Mouse (Mus musculus): Measurements from ENCODE around the gene Susd5. TPM values are rescaled to one million over a fixed set of nuclear protein-coding genes. Genes with fewer than 3 reads are reported as not detected.
"Not testable (repeated sequence)": the region's sequence is repeated elsewhere in the genome, so short reads cannot be mapped to it uniquely, and the experiment has no call there.

The Susd5 gene
- total RNA-seq, 1 experiment from 2014 or later, result not detected

GRCm38 (mm10) chr9:114050778-114051177 lies 6.2 kb upstream of the Susd5 start:
- ATAC-seq (replicated peaks in 1 of 2; ENCODE audit: insufficient read depth in 1 of 2, low FRiP score in 2 of 2, low TSS enrichment in 1 of 2, low read depth in 1 of 2, poor library complexity in 2 of 2, severe bottlenecking in 2 of 2), result no peak

- 0 out of 4 replicates have a peak, but pooled peaks of 1 of the 2 experiments have one; percentile 7 for ATAC-seq (replicated peaks in 1 of 2; ENCODE audit: insufficient read depth in 1 of 2, low FRiP score in 2 of 2, low TSS enrichment in 1 of 2, low read depth in 1 of 2, poor library complexity in 2 of 2, severe bottlenecking in 2 of 2)
Measured at GRCm38 (mm10) chr9:114052031-114052430, 4.9 kb upstream of the Susd5 start.

DNA sequence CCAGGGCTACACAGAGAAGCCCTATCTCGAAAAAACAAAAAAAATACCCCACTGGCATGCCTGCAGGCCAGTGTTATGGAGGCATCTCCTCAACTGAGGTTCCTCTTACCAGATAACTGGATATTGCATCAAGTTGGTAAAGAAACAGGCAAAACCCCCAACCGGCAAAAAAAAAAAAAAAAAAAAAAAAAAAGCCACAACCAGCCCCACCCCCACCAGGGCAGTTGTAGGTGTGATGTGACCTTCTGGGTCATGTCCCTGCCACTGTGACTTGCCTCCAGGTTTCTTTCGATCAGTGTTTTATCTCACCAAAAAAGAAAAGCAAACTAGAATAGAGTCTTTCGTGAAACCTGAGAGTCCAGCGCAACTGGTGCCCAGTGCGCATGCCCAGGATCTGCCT lies 4.1 kb upstream of the Susd5 start:
- no peak for ATAC-seq (replicated peaks in 1 of 2; ENCODE audit: insufficient read depth in 1 of 2, low FRiP score in 2 of 2, low TSS enrichment in 1 of 2, low read depth in 1 of 2, poor library complexity in 2 of 2, severe bottlenecking in 2 of 2)

DNA sequence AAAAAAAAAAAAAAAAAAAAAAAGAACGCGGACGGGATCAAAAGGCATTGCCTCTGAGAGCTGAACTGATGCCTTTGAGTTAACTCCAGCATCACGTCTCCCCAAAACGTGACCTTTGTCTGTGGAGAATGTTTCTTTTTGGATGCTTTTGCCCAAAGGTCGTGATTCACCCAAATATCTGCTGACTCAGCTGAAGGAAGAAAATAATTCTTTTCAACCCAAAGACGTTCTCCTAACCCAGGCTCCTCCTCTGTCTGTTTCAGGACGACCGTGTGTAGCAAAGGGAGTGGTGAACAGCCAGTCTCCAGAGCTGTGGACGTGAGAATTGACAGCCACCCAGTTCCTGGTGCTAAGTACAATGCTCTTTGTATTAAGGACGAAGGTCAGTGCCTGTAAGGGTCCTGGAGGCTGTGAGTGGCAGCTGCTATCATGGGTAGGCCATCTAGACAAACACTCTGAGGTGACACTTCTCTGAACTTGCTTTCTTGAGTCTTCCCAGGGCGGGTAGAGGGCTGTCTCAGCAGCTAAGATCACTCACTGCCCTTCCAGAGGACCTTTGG lies 11.6 kb downstream of the Susd5 start:
- no peak for ATAC-seq (replicated peaks in 1 of 2; ENCODE audit: insufficient read depth in 1 of 2, low FRiP score in 2 of 2, low TSS enrichment in 1 of 2, low read depth in 1 of 2, poor library complexity in 2 of 2, severe bottlenecking in 2 of 2)

DNA sequence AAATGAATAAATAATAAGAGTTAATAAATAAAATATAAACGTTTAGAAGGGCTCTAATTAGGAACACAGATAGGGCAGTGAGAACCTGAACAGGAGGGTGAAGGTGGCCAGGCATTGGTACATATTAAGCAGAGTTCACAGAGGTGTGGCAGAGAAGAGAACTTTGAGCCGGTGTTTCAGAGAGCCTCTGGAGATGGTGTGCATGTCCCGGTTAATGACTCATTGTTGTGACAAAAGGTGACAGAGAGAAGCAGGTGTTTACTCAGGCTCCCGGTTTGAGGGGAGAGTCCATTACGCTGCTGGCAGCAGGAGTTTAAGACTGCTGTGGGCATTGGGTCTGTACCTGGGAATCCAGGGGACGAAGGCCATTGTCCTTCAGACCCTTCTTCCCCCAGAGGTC lies 12.4 kb downstream of the Susd5 start:
- ATAC-seq (replicated peaks in 1 of 2; ENCODE audit: insufficient read depth in 1 of 2, low FRiP score in 2 of 2, low TSS enrichment in 1 of 2, low read depth in 1 of 2, poor library complexity in 2 of 2, severe bottlenecking in 2 of 2), result no peak

- no peak for ATAC-seq (replicated peaks in 1 of 2; ENCODE audit: insufficient read depth in 1 of 2, low FRiP score in 2 of 2, low TSS enrichment in 1 of 2, low read depth in 1 of 2, poor library complexity in 2 of 2, severe bottlenecking in 2 of 2)
Measured at GRCm38 (mm10) chr9:114073681-114074080, 16.7 kb downstream of the Susd5 start.

DNA sequence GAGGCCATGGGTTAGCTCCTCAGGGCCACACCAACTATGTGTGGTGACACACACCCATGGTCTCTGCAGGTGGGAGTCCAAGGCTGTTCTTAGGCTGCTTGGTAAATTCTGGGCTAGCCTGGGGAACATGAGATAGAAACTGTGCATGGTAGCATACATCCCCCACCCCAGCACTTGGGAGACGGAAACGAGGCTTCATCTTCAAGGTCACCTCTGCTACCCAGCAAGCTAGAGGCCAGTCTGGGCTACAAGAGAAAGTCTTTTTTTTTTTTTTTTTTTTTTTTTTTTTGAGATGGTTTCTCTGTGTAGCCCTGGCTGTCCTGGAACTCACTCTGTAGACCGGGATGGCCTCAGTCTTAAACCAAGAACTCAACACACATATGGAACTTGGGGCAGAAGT lies 29.5 kb downstream of the Susd5 start:
- ATAC-seq (replicated peaks in 1 of 2; ENCODE audit: insufficient read depth in 1 of 2, low FRiP score in 2 of 2, low TSS enrichment in 1 of 2, low read depth in 1 of 2, poor library complexity in 2 of 2, severe bottlenecking in 2 of 2), result no peak

- ATAC-seq (replicated peaks in 1 of 2; ENCODE audit: insufficient read depth in 1 of 2, low FRiP score in 2 of 2, low TSS enrichment in 1 of 2, low read depth in 1 of 2, poor library complexity in 2 of 2, severe bottlenecking in 2 of 2), result no peak
Measured at GRCm38 (mm10) chr9:114087106-114087815, 30.3 kb downstream of the Susd5 start.

DNA sequence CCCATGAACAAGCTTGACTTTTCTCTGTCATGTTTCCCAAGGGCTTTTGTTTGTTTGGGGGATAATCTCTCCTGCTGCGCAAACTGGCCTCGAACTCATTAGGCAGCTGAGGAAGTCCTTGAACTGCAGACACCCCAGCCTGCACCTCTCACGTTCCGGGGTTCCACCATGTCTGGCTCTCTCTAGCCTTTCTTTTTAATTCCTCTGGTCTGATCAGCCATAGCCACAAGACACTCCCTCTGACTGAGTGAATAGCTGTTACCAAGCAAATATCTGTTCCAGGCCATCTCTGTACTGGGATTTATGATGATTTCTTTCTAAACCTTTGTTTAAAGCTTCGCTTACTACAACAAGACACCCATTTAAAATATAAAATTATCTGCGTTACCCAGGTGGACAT lies 31.9 kb downstream of the Susd5 start:
- ATAC-seq (replicated peaks in 1 of 2; ENCODE audit: insufficient read depth in 1 of 2, low FRiP score in 2 of 2, low TSS enrichment in 1 of 2, low read depth in 1 of 2, poor library complexity in 2 of 2, severe bottlenecking in 2 of 2), result peak in 1 of 2 experiments; percentile 32; a peak in 1 of 4 replicates

- not testable (repeated sequence) for ATAC-seq (replicated peaks in 1 of 2; ENCODE audit: insufficient read depth in 1 of 2, low FRiP score in 2 of 2, low TSS enrichment in 1 of 2, low read depth in 1 of 2, poor library complexity in 2 of 2, severe bottlenecking in 2 of 2)
Measured at GRCm38 (mm10) chr9:114092188-114092587, 35.2 kb downstream of the Susd5 start.

DNA sequence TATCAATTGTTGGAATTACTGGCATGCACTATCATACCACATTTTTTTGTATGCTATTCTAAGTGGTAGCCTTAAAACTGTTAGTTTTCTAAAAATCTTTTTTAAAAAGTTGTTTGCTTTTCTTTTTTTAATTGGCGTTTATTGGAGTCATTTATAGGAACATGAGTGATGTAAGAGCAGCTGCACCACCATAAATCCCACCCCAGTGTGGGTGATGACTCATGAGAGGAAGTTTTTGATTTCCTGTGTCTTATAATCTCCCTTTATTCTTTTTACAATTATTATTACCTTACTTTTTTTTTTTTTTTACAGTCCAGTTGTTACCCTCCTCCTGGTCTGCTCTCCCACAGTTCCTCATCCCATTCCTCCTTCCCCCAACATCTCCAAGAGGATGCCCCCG lies 37.9 kb downstream of the Susd5 start:
- ATAC-seq (replicated peaks in 1 of 2; ENCODE audit: insufficient read depth in 1 of 2, low FRiP score in 2 of 2, low TSS enrichment in 1 of 2, low read depth in 1 of 2, poor library complexity in 2 of 2, severe bottlenecking in 2 of 2), result no peak

DNA sequence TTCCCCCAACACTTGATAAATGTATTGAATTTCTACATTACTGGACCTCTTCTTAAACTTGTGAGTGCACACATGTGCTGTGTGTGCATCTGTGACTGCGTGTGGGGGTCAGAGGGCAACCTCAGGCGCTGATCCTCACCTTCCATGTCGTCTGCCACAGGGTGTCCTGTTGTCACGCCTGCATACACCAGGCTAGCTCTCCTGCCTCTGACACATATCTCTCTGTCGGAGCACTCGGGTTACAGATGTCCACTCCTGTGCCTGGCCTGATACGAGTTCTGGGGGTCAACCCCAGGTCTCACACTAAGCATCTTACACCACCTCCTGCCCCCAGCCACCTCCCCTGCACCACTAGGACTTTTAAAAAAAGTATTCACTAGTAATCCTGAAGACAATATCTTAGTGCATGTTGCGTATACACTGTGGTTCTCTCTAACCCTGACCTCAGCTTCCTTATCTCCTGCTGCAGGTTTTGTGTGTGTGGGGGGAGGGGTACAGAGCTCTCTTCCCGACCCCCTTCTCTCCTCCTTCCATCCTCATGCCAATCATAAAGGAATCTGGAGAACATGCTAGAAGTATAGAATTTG lies 41.9 kb downstream of the Susd5 start:
- ATAC-seq (replicated peaks in 1 of 2; ENCODE audit: insufficient read depth in 1 of 2, low FRiP score in 2 of 2, low TSS enrichment in 1 of 2, low read depth in 1 of 2, poor library complexity in 2 of 2, severe bottlenecking in 2 of 2), result peak in 1 of 2 experiments; percentile 46; a peak in 2 of 4 replicates

DNA sequence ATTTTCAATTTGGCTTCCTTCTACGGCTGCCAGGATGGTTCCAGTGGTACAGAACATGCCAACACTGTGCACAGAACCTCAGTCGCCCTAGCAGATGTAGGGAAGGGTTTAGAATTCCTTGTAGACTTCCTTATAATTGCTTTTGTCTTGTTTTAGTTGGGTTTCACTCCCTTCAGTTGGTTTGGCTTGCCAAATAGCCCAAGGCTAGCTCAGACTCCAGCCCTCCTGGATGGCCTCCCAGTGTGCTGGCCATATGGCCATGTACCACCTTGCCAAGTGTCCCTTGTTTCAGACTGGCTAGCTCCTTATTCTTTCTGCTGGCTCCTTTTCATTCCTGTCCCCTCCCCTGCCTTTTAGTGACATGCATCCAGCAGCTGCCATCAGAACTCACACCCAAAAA lies 53.3 kb downstream of the Susd5 start:
- ATAC-seq (replicated peaks in 1 of 2; ENCODE audit: insufficient read depth in 1 of 2, low FRiP score in 2 of 2, low TSS enrichment in 1 of 2, low read depth in 1 of 2, poor library complexity in 2 of 2, severe bottlenecking in 2 of 2), result no peak

DNA sequence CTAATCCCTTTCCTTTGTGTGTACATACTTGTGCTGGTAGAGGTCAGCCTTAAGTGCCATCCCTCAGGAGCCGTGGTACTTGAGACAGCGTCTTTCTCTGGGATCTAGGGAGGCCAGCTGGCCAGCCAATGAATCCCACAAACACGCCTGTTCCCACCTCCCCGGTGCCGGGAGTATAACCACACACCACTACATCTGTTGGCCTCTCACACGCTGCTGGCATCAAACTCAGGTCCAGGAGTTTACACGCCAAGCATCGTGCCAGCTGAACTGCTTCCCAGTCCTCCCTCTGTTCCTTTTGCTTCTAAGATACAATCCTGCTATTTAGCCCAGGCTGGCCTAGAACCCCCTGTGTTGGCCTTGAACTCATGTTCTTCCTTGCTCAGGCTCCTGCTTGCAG lies 54.2 kb downstream of the Susd5 start:
- ATAC-seq (replicated peaks in 1 of 2; ENCODE audit: insufficient read depth in 1 of 2, low FRiP score in 2 of 2, low TSS enrichment in 1 of 2, low read depth in 1 of 2, poor library complexity in 2 of 2, severe bottlenecking in 2 of 2), result no peak

- ATAC-seq (replicated peaks in 1 of 2; ENCODE audit: insufficient read depth in 1 of 2, low FRiP score in 2 of 2, low TSS enrichment in 1 of 2, low read depth in 1 of 2, poor library complexity in 2 of 2, severe bottlenecking in 2 of 2), result no peak
Measured at GRCm38 (mm10) chr9:114112226-114112625, 55.3 kb downstream of the Susd5 start.

GRCm38 (mm10) chr9:114113911-114114623 lies 57.1 kb downstream of the Susd5 start:
- ATAC-seq (replicated peaks in 1 of 2; ENCODE audit: insufficient read depth in 1 of 2, low FRiP score in 2 of 2, low TSS enrichment in 1 of 2, low read depth in 1 of 2, poor library complexity in 2 of 2, severe bottlenecking in 2 of 2), result peak in 1 of 2 experiments; percentile 44; a peak in 1 of 4 replicates

DNA sequence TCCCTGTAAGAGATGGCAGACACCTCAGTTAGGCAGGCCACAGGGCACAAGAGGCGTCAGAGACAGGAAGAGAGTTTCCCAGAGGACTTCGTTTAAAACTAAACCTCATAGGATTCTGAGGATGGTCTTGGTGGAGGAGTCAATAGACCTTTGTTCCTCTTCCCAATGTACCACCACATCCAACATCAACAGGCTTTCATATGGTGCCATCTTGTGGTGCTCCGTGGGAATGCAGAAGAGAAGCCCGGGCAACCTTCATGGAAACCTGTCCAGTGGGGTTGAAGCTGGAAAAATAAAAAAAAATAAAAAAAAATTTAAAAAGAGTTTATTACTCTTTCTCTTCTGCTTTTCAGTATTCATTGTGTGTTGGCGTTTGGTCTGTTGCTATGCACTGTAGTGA lies 59.7 kb downstream of the Susd5 start:
- peak; percentile 78 to 83 for ATAC-seq (replicated peaks in 1 of 2; ENCODE audit: insufficient read depth in 1 of 2, low FRiP score in 2 of 2, low TSS enrichment in 1 of 2, low read depth in 1 of 2, poor library complexity in 2 of 2, severe bottlenecking in 2 of 2)

GRCm38 (mm10) chr9:114122862-114123261 lies 65.9 kb downstream of the Susd5 start:
- not testable (repeated sequence) for ATAC-seq (replicated peaks in 1 of 2; ENCODE audit: insufficient read depth in 1 of 2, low FRiP score in 2 of 2, low TSS enrichment in 1 of 2, low read depth in 1 of 2, poor library complexity in 2 of 2, severe bottlenecking in 2 of 2)
